10 mouse cellular contexts compared by ENCODE assay signal in the genomic region with DNA sequence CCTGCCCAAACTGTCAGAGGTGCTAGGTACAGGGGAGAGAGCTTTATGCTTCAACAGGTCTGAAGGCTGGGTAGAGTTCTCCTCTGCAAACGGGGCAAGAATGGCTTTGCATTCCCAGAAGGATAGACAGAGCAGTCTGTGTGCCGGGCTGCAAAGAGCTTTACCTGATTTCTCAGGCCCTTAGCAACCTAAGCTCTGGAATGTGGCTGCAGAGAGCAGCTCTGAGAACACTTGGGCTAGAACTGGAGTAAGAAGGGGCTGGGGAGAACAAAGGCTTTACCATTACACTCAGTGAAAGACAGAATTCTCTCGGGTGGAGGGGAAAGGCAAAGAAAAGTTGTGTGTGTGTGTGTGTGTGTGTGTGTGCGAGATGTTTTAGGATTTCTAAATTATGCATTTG. TPM values are rescaled to one million over a fixed set of nuclear protein-coding genes. Genes with fewer than 3 reads are reported as not detected.
DNase-seq lines count a peak whose midpoint lies in the region; ATAC-seq and TF ChIP-seq lines count a peak whose summit lies in the region.
"Had no signal": no experiment of that assay in that cellular context is flagged by ENCODE, and none has a peak within 500 bp of the region (broad histone marks: within the 10 kb centered on the region; RNA-seq: fewer than 3 reads in every experiment).

No protein-coding gene starts in this region.

- WGBS in heart, embryonic 13.5 days: 44% methylated on average over 4 of the region's 4 CpGs
- WGBS in forebrain, embryonic 16.5 days: 10% methylated on average over 4 of the region's 4 CpGs
- WGBS in limb, embryonic 15.5 days: 38% methylated on average over 4 of the region's 4 CpGs

- no peak overlapping the region for H3K4me3 ChIP-seq in heart, embryonic 13.5 days
- no peak overlapping the region for H3K4me3 ChIP-seq in forebrain, embryonic 16.5 days (replicated peaks; ENCODE audit: low read length)
- no peak overlapping the region for H3K4me3 ChIP-seq in limb, embryonic 15.5 days

- intact Hi-C loops in heart, postnatal 25 days (cut with DNase I): no loop called here

- TF ChIP-seq CTCF in brain, embryonic 14.5 days (IDR thresholded peaks at IDR 0.05; ENCODE audit: borderline replicate concordance, extremely low read depth, insufficient read depth, insufficient read length): no peak

- peaks cover 5% of the 10 kb centered on the region; the same call in 1 of the 2 replicates for H3K36me3 ChIP-seq in heart, embryonic 13.5 days
- peaks cover 2% of the 10 kb centered on the region; the same call in 1 of the 2 replicates for H3K36me3 ChIP-seq in forebrain, embryonic 16.5 days (ENCODE audit: control insufficient read depth, insufficient read depth)
- 0 out of 2 replicates have a peak, but pooled peaks cover 4% of the 10 kb centered on the region for H3K36me3 ChIP-seq in limb, embryonic 15.5 days

- no peak for TF ChIP-seq POLR2A in brain, embryonic 14.5 days (IDR thresholded peaks at IDR 0.05; ENCODE audit: borderline replicate concordance, extremely low read depth, insufficient read depth, insufficient read length, poor library complexity, severe bottlenecking)

- H3K9me3 ChIP-seq in heart, embryonic 13.5 days: no peaks in the 10 kb centered on the region
- no peaks in the 10 kb centered on the region for H3K9me3 ChIP-seq in forebrain, embryonic 16.5 days (ENCODE audit: control insufficient read depth, low read length)
- no peaks in the 10 kb centered on the region for H3K9me3 ChIP-seq in limb, embryonic 15.5 days

- peak overlapping the region; percentile 63 for H3K9ac ChIP-seq in heart, embryonic 13.5 days
- no peak overlapping the region for H3K9ac ChIP-seq in forebrain, embryonic 16.5 days (replicated peaks; ENCODE audit: low read depth, low read length)
- 0 out of 2 replicates have a peak overlapping the region, but pooled peaks have one; percentile 7 for H3K9ac ChIP-seq in limb, embryonic 15.5 days

- no peak for DNase-seq in heart, postnatal 25 days (ENCODE audit: low spot score)
- peak; percentile 72 for DNase-seq in brain, embryonic 14.5 days (ENCODE audit: low read depth)
- DNase-seq in c-Kit-positive CD71-positive TER-119-positive erythroid progenitor cells, embryonic 14.5 days (ENCODE audit: low spot score): no peak
- no peak for DNase-seq in cerebellum, adult 11-12 months
- no peak for DNase-seq in ovary, postnatal 36 days (ENCODE audit: low spot score)
- DNase-seq: thymus, adult 18-20 months had no signal

- H3K4me1 ChIP-seq in heart, embryonic 13.5 days: peaks cover 18% of the 10 kb centered on the region
- peaks cover 20% of the 10 kb centered on the region for H3K4me1 ChIP-seq in forebrain, embryonic 16.5 days (replicated peaks; ENCODE audit: control insufficient read depth, insufficient read depth, low read length)
- peaks cover 17% of the 10 kb centered on the region for H3K4me1 ChIP-seq in limb, embryonic 15.5 days

- H3K27me3 ChIP-seq in heart, embryonic 13.5 days (replicated peaks): no peaks in the 10 kb centered on the region
- no peaks in the 10 kb centered on the region for H3K27me3 ChIP-seq in forebrain, embryonic 16.5 days (replicated peaks; ENCODE audit: control insufficient read depth, insufficient read depth, low read length)
- no peaks in the 10 kb centered on the region for H3K27me3 ChIP-seq in limb, embryonic 15.5 days

- H3K4me2 ChIP-seq in heart, embryonic 13.5 days: peak overlapping the region; percentile 42
- H3K4me2 ChIP-seq in forebrain, embryonic 16.5 days (ENCODE audit: low read length): no peak overlapping the region
- no peak overlapping the region for H3K4me2 ChIP-seq in limb, embryonic 15.5 days

- peak overlapping the region; percentile 80 for H3K27ac ChIP-seq in heart, embryonic 13.5 days (replicated peaks)
- H3K27ac ChIP-seq in forebrain, embryonic 16.5 days (ENCODE audit: low read length): peak overlapping the region; percentile 70
- peak overlapping the region; percentile 82 for H3K27ac ChIP-seq in limb, embryonic 15.5 days
- H3K27ac ChIP-seq: macrophage had no signal

- ATAC-seq in heart, embryonic 13.5 days (ENCODE audit: extremely low read depth, insufficient number of reproducible peaks, low FRiP score, low TSS enrichment): no peak
- peak; percentile 27; the same call in 1 of the 2 replicates for ATAC-seq in forebrain, embryonic 16.5 days
- no peak for ATAC-seq in limb, embryonic 15.5 days (ENCODE audit: insufficient number of reproducible peaks, low FRiP score, low TSS enrichment, low read depth)

RNA-seq across cellular contexts. Expression of gene Rars, which starts 59.1 kb away (rescaled TPM):
- 63.5 and 70.0 TPM in 2 replicates for polyA plus RNA-seq in heart, embryonic 13.5 days (2015; fragmentation: Nextera tagmentation; extraction: Ambion mirVana)
- total RNA-seq in heart, postnatal 25 days (2021): 10 to 100 TPM; 36.8 to 38.4 TPM
- polyA plus RNA-seq in brain, embryonic 14.5 days (2012; rRNA removed): 56.4 and 57.1 TPM in 2 replicates
- polyA plus RNA-seq in forebrain, embryonic 16.5 days (2015; fragmentation: Nextera tagmentation; extraction: Ambion mirVana): 73.1 and 76.2 TPM in 2 replicates
- 84.2 and 84.8 TPM in 2 replicates for polyA plus RNA-seq in limb, embryonic 15.5 days (2015; fragmentation: Nextera tagmentation; extraction: Ambion mirVana)
